Mouse (Mus musculus) liver, adult (tissue): ENCODE data around the gene Fam19a2.

Source experiments
- GATA4 ChIP-seq: IDR thresholded peaks from 2 replicates; pipeline ENCODE4 v1.6.1; 2014; ENCODE audit warnings: mild to moderate bottlenecking, low read length; ENCODE audit not compliant: insufficient replicate concordance

The Fam19a2 gene

DNA sequence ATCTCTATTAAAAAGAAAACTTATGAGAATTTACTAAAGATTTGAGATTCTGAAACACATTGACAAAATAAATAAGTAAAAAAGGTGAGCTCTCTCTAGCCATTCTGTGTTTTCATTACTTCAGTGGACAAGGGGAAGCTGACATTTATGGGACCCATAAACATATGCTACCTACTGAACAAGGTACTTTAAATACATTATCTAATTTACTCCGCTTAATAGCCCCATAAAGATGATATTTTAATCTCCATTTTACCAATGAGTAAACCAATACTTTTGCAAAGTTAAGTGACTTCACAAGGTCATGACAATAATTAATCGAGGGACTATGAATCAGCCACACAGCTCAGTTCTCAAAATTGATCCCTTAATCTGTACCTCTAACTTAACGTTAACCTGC, 443.2 kb downstream of the Fam19a2 start:
- TF ChIP-seq GATA4, result no peak

DNA sequence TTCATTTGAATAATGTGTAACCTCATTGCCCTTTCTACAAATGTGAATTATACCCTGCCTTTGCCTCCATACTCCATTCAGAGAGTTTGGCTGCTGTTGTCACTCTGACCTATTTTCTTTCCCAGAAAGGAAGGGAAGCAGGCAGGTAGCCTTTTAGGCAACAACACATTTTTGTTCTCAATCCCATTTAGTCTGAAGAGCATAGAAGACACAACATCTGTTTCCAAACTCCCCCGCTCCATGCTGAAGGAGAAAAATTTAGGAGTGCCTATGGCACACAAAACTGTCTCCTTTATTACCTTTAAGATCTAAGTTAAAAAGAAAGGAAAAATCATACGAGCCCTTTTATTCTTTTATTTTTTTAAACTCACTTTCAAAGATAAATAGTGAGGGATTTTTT, 446.9 kb downstream of the Fam19a2 start:
- TF ChIP-seq GATA4, result no peak

DNA sequence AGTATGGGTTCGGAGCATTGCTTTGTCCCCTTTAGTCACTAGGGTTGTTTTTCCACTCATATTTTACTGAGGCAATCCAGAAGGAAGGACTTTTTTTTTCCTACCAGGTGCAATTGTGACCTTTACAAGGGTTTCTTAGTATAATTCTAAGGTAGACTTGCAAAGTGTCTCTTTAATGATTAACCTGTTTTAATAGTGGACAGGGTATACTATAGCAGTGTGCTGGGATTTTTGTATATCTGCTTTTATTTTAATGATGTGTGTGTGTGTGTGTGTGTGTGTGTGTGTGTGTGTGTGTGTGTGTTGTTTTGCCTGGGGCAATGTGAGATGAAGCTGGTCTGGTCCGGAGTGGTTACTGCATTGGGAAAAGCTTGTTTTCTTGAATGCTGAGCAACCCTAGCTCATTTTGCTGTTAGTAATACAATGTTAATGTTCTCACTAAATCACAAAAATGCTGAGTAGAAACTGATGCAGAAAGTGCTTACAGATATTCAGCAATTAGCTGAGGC, 458.2 kb downstream of the Fam19a2 start:
- TF ChIP-seq GATA4, result no peak

DNA sequence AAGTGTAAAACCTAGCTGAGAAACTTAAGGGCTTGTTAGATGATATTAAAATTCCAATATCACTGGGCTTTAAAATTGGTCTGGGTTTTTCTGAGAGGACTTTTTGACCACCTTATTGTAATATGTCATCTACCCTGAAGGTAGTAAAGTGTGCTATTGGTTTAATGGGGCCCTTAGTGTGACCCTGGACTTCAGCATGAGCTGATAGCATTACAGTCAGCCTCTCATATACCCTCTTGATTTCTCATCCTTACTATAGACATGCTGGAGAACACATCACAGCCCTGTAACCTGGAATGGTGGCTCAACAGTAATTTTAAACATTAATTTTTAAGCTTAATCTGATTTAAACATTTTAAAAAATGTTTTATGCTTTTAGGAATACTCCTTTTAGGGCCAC, 459.8 kb downstream of the Fam19a2 start:
- no peak for TF ChIP-seq GATA4

DNA sequence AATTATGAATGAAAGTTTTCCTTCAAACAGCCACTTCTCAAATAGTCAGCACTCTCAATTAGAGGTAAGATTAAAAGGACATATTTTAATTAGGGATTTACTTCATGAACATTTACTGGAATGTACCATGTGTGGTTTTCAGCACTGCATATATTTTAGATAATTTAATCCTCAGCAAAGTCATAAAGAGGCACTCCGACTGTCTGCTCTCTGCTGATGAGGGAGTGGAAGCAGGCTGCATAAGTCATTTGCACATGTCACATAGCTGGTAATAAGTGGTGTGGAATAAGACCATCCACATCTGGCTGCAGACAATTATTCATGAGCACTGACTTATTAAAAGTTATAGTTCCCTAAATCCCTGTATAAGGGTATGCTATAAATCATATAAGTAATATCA, 484.5 kb downstream of the Fam19a2 start:
- no peak for TF ChIP-seq GATA4

DNA sequence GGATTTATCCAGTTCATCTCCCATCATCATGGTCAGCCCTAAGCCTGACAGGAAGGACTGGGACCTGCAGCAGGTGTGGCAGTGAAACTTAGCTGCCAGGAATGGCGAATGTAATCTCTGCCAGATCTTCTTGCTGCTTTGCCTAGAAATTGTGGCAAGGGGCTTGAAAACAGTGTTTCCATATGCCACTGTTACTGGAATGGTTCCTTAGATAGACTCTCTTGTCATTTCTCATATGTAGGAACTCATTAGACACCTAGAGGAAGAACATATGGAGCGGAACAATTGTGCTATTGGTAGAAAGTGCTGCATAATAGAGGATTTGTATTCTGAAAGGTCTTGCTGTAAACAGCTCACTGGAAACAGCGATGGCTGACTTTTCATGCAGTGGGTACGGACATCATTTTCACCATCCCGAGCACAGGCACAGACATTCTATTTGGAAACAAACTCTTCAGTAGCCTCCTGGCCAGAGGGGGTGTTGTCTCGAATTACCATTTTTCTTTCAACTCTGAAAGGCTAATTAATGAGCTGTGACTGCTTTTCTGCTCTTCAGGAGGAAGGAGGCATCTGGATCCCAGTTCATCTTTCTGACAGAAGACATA, 488.0 kb downstream of the Fam19a2 start:
- TF ChIP-seq GATA4, result no peak

DNA sequence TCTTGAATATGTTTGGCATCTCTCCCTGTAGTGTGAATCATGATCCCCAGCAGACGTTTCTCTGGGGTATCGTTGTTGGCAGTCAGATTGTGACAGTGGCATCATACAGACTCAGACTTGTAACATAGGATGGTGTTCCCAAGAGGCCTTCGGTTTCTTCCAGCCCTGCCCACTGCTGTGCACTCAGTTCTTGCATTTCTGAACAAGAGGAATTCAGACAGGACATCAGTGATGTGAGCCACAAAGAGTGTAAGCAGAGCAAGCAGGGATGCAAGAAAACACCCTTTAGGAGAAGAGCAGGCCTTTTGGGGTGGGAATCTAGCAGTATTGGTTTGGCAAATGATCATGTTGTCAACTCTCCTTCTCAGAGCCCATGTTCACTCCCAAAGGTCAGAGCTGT, 489.0 kb downstream of the Fam19a2 start:
- TF ChIP-seq GATA4, result no peak

DNA sequence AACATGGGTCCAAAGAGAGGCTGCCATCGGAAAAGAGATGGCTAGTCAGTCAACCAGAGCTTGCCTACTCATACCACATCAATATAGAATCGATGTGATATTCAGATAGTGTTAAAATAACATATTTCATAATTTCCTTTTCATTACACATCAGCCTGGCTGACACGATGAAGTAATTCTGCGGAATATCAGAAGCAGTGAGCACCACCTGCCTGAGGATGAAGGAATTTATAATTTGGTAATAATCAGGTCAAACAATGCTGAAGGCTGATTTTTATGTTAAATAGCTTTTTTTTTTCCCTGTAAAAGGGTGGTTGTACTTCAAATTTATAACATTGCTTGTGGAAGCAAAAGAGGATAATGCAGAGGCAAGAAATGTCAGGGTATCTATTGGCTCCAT, 490.2 kb downstream of the Fam19a2 start:
- no peak for TF ChIP-seq GATA4

DNA sequence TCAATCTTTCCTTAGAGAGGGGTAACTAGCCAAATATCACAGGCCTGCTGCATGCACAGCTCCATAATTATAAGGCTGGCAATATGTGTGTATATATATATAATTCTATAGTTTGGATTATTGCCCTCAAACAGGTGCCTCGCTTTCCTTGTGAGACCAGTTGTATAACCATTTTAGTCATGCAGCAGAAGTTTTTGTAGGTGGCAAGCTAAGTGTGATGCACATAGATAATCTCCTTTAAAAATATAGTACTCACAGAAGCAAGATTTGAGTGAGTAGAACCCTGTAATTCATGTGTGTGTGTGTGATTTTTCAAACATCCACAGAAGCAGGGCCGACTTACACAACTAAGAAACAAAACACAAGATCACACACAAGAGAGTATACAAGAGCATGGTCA, 525.6 kb downstream of the Fam19a2 start:
- TF ChIP-seq GATA4, result no peak
